Mouse (Mus musculus): ENCODE data around the gene Msrb3. TPM values are rescaled to one million over a fixed set of nuclear protein-coding genes. Genes with fewer than 3 reads are reported as not detected.

The Msrb3 gene
- 50.0 TPM for polyA plus RNA-seq (2014; fragmentation: Illumina TruSeq; extraction: RNeasy Lipid Tissue Mini Kit (QIAGEN cat#74804); ENCODE audit: low read depth, low replicate concordance)

DNA sequence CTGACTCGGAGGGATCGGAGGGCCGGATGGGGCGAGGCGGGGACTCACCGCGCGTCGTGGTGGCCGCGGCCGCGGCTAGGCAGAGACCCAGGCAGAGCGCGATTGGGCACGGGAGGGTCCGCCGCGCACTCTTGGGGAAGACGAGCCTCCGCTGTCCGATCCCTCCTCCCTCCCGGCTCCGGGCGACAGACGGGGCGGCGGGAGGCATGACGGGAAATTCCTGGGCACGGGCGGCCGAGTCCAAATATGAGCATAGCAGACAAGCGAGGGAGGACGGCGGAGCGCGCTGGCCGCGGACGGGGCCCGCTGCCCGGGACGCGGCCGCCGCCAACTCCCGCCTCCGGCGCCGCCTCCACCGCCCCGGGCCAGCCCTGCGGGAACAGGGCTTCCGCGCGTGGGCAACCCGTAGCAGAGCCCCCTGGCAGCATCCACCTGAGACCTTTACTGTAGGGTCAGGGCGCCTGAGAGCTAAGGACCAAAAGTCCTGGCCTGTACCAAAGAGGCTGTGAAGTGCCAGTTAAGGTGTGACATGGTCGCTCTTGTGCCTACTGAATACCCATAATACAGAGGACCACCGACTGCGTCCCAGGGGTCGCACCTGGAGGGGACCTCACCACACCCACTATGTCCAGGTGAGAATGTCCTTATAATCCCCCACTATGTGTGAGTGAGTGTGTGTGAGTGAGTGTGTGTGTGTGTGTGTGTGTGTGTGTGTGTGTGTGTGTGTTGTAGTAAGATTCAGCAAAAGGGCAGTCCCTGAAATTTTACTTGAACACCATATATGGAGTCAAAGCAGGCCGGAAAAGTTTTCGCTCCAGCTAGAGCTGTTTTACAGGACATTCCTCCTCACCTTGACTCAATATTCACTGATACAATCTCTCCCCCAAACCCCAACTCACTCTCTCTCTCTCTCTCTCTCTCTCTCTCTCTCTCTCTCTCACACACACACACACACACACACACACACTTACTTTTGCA is at the start of gene Msrb3:
TSS of gene Msrb3 (minus strand) at position 317 of the 978 bp plus-strand sequence.

Other genes starting within 250 kb of the Msrb3 start
- 22.0 TPM for gene Lemd3, start 80.2 kb upstream of the Msrb3 start, polyA plus RNA-seq (2014; fragmentation: Illumina TruSeq; extraction: RNeasy Lipid Tissue Mini Kit (QIAGEN cat#74804); ENCODE audit: low read depth, low replicate concordance)
- gene Wif1, start 134.9 kb upstream of the Msrb3 start, polyA plus RNA-seq (2014; fragmentation: Illumina TruSeq; extraction: RNeasy Lipid Tissue Mini Kit (QIAGEN cat#74804); ENCODE audit: low read depth, low replicate concordance) = 0.32 TPM

Data from testis, adult 10 weeks (tissue).